Mouse (Mus musculus) spleen, adult 2 months (tissue): Measurements from ENCODE around the gene Catsperb. TPM values are rescaled to one million over a fixed set of nuclear protein-coding genes. Genes with fewer than 3 reads are reported as not detected.
"Not testable (repeated sequence)": the region's sequence is repeated elsewhere in the genome, so short reads cannot be mapped to it uniquely, and the experiment has no call there.

Experiments
- DNase-seq, 2 experiments: peaks; one replicate each; pipeline versions ENCODE4 v3.0.0 to v3.0.0-alpha.2; 2012 to 2021; ENCODE audit warnings: low spot score in 2 of 2, low read depth in 1 of 2
- H3K27ac ChIP-seq: fragments of 200-500 bp; 2 replicates; pipeline ENCODE4 v1.5.1; 2012; ENCODE audit warnings: low read length, inconsistent platforms; ENCODE audit not compliant: insufficient read depth
- H3K27me3 ChIP-seq: fragments of 200-500 bp; 2 replicates; pipeline ENCODE4 v1.6.1; 2012; ENCODE audit warnings: mild to moderate bottlenecking, moderate library complexity, low read length, inconsistent platforms; ENCODE audit not compliant: control insufficient read depth, insufficient read depth
- H3K36me3 ChIP-seq: fragments of 200-500 bp; 2 replicates; pipeline ENCODE4 v1.6.1; 2012; ENCODE audit warnings: mild to moderate bottlenecking, low read length, inconsistent platforms; ENCODE audit not compliant: control insufficient read depth, insufficient read depth
- H3K4me1 ChIP-seq: fragments of 200-500 bp; 2 replicates; pipeline ENCODE4 v1.6.1; 2011; ENCODE audit warnings: inconsistent platforms; ENCODE audit not compliant: control insufficient read depth, insufficient read depth, insufficient read length
- H3K4me3 ChIP-seq: fragments of 200-500 bp; 2 replicates; pipeline ENCODE4 v1.5.1; 2011; ENCODE audit warnings: mild to moderate bottlenecking, inconsistent platforms; ENCODE audit not compliant: insufficient read depth, insufficient read length; ENCODE audit errors: extremely low read depth
- CTCF ChIP-seq: fragments of 200-500 bp; IDR thresholded peaks from 2 replicates; pipeline ENCODE4 v1.5.1; 2011; ENCODE audit warnings: mild to moderate bottlenecking, inconsistent platforms; ENCODE audit not compliant: insufficient read depth, insufficient read length, insufficient replicate concordance; ENCODE audit errors: extremely low read depth
- POLR2A ChIP-seq: fragments of 200-500 bp; IDR thresholded peaks from 2 replicates; pipeline ENCODE4 v1.6.1; 2011; ENCODE audit warnings: low read depth, low read length, inconsistent platforms
- WGBS: fragments of 180-500 bp; shearing (Covaris S2); methylation state at CpG from one replicate; pipeline ENCODE4 v1.1.7; 2018; 5-methylcytosine and 5-hydroxymethylcytosine counted together
- polyA plus RNA-seq: library from polyadenylated mRNA; depleted of rRNA; stranded (reverse); fragments of >200 nt; gene quantifications from 2 replicates; pipeline ENCODE4 v1.2.3, GENCODE M21; 2012; rRNA removed

Catsperb gene
- not detected in 2 replicates for polyA plus RNA-seq

DNA sequence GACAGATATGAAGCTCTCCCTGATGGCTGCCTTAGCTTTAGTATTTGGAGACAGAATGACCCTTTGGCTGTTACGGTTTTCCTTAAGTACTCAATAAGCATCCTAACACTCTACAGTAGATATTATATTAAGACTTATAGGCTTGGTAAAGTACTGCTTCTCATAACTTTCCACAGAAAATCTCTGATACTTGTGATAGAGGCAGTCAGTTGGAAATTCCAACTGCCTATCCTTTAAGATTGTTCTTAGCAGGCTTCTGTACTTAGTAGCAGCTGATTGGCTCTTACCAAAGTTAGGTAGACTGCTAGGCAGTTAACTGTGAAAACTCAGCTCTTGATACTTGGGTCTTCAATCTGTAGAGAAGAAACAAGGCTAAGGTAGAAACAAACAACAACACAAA lies at the start of gene Catsperb:
Catsperb (plus strand) TSS at position 301 of the 400 bp plus-strand sequence.
- not testable (repeated sequence) for H3K36me3 ChIP-seq, H3K27me3 ChIP-seq, H3K27ac ChIP-seq, H3K4me1 ChIP-seq, H3K4me3 ChIP-seq, DNase-seq
- 85% methylated on average over 1 of the region's 1 CpGs for WGBS

DNA sequence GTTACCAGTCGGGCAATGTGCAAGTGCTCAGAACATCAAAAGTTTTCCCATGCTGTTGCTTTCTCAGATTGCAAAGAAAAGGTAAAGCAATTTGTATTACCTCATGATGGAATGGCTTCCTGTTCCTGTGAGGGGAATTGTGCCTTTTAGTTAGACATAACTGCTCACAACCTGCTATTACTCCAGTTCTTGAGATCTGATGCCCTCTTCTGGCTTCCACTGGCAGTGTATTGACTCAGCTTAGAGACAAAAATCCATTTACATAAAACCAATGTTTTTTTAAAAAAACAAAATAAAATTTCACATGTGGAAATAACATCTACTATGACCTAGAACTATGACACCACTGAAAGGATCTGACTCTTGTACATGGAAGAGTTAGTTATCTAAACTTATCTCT lies 43.0 kb upstream of the Catsperb start:
- WGBS = 82% methylated on average over 1 of the region's 1 CpGs
- H3K27ac ChIP-seq, H3K27me3 ChIP-seq, H3K36me3 ChIP-seq, DNase-seq, H3K4me3 ChIP-seq, H3K4me1 ChIP-seq: not testable (repeated sequence)

DNA sequence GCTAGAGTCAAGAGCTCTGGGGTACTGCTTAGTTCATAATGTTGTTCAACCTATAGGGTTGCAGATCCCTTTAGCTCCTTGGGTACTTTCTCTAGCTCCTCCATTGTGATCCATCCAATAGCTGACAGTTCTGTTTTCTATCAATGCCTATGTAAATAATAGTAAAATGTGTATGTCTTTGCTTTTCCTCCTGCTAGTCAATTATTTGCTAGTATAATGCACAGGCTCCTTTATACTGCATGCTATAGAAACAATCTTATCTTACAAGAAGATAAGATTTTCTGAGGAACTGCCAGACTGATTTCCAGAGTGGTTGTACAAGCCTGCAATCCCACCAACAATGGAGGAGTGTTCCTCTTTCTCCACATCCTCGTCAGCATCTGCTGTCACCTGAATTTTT lies 23.0 kb upstream of the Catsperb start:
- H3K36me3 ChIP-seq, DNase-seq, H3K4me3 ChIP-seq, H3K4me1 ChIP-seq, H3K27me3 ChIP-seq, H3K27ac ChIP-seq: not testable (repeated sequence)
- WGBS = 75% methylated on average over 1 of the region's 1 CpGs

DNA sequence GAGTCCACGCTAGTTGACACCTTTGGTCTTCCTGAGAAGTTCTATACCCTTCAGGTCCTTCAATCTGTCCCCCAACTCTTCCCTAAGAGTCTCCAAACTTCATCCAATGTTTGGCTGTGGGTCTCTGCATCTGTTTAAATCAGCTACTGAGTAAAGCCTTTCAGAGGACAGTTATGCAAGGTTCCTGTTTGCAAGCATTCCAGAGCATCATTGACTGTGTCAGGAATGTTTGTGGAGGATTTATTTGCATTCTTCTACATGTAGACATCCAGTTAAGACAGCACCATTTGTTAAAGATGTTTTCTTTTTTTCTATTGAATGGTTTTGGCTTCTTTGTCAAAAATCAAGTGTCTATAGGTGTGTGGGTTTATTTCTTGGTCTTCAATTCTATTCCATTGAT lies 21.7 kb downstream of the Catsperb start:
- no peaks in the 10 kb centered on the region for H3K36me3 ChIP-seq
- no peak for DNase-seq
- H3K4me1 ChIP-seq = no peaks in the 10 kb centered on the region
- 73% methylated on average over 1 of the region's 1 CpGs for WGBS
- TF ChIP-seq CTCF = no peak
- no peak for TF ChIP-seq POLR2A
- no peak overlapping the region for H3K27ac ChIP-seq
- no peaks in the 10 kb centered on the region for H3K27me3 ChIP-seq
- H3K4me3 ChIP-seq = no peak overlapping the region

DNA sequence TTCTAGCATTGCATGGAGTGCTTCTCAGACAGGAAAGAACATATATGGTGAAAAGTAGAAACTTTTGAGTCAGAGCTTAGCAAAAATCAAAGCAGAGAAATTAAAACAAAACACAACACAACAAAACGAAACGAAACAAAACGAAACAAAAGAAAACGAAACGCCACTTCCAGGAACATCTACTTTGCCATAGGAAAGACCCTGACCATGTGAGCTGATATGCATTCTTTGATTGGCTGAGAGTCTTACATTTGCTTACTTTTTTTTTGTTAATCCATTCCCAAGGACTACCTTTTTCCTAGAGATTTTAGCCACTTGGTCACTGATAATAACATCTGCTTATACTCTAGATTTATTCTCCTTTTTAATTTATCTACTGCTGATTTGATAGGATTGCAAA lies 57.6 kb downstream of the Catsperb start:
- no peak for TF ChIP-seq CTCF
- TF ChIP-seq POLR2A = no peak
- no peak for DNase-seq
- Histone ChIP-seq H3K27me3 (no peaks in the 10 kb centered on the region), H3K4me3 (no peak overlapping the region), H3K36me3 (no peaks in the 10 kb centered on the region), H3K4me1 (no peaks in the 10 kb centered on the region), H3K27ac (no peak overlapping the region)
- 91% methylated on average over 5 of the region's 5 CpGs for WGBS

DNA sequence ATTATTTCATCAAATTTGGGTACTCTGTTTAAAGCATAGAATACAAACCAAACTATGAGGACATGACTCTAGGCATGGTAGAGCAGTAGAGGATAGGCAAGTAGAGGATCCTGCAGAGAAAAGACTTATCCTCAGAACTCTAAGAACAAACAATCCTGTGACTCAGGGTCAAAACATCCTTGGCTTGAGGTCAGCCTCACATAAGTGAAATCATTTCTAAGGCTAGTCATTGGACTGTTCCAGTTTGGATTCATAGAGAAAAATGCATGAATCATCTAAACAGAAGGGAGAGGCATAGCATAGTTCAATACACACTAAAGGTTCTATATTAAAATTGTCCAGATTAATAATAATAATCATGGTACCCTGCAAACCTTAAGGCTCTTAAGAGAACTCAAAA lies 79.1 kb downstream of the Catsperb start:
- TF ChIP-seq POLR2A = no peak
- TF ChIP-seq CTCF = no peak
- Histone ChIP-seq H3K27ac (no peak overlapping the region), H3K36me3 (no peaks in the 10 kb centered on the region), H3K4me1 (no peaks in the 10 kb centered on the region), H3K27me3 (no peaks in the 10 kb centered on the region), H3K4me3 (no peak overlapping the region)
- DNase-seq = no peak

DNA sequence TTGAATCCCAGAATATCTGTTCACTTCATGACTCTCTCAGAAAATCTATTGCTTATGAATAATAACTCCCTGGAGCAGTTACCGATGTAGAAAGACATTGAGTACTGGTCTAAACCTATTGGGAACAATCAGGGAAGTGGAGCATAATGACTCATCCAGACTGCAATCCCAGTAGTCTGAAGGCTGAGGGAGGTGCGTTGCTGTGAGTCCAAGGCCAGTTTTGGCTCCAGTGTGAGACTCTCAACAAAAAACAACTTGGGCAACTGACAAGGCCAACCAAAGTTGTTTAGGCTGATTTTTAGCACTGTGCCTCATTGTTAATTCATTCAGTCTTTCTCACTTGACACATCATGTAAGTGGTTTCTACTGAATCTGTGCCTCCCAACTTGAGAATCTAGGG lies 106.9 kb downstream of the Catsperb start:
- not testable (repeated sequence) for DNase-seq, H3K27ac ChIP-seq, H3K27me3 ChIP-seq, H3K36me3 ChIP-seq, H3K4me1 ChIP-seq, H3K4me3 ChIP-seq
- 83% methylated on average over 2 of the region's 2 CpGs for WGBS

DNA sequence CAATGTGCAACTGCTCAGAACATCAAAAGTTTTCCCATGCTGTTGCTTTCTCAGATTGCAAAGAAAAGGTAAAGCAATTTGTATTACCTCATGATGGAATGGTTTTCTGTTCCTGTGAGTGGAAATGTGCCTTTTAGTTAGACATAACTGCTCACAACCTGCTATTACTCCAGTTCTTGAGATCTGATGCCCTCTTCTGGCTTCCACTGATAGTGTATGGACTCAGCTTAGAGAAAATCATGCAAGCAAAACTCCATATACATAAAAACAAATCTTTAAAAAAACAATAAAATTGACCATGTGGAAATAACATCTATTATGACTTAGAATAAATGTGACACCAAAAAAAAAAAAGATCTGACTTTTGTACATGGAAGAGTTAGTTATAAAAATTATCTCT lies 202.2 kb downstream of the Catsperb start:
- DNase-seq, H3K36me3 ChIP-seq, H3K4me1 ChIP-seq: not testable (repeated sequence)

More for the DNA sequence above, 202.2 kb downstream of the Catsperb start:
- not testable (repeated sequence) for H3K4me3 ChIP-seq, H3K27ac ChIP-seq, H3K27me3 ChIP-seq
